Mouse (Mus musculus) neural tube, embryonic 15.5 days (tissue): ENCODE data around the gene Prss35. TPM values are rescaled to one million over a fixed set of nuclear protein-coding genes. Genes with fewer than 3 reads are reported as not detected.
A peak's percentile ranks its signal among the peaks of the same experiment; 100 is the strongest.

ENCODE experiments used
- ATAC-seq: fragments of 200-750 bp; cut with Nextera tagmentation; 2 replicates; pipeline ENCODE4 v1.8.0; 2017; ENCODE audit warnings: mild to moderate bottlenecking, moderate TSS enrichment, moderate library complexity; ENCODE audit not compliant: low FRiP score
- H3K27ac ChIP-seq: fragments of 300-500 bp; sonication (generic); replicated peaks from 2 replicates; pipeline ENCODE4 v1.5.1; 2015; ENCODE audit warnings: mild to moderate bottlenecking, inconsistent platforms
- H3K27me3 ChIP-seq: fragments of 300-500 bp; sonication (generic); replicated peaks from 2 replicates; pipeline ENCODE4 v1.6.1; 2015; ENCODE audit warnings: inconsistent platforms
- H3K36me3 ChIP-seq: fragments of 300-500 bp; sonication (generic); 2 replicates; pipeline ENCODE4 v1.6.1; 2015; ENCODE audit warnings: inconsistent platforms
- H3K4me1 ChIP-seq: fragments of 300-500 bp; sonication (generic); 2 replicates; pipeline ENCODE4 v1.6.1; 2015; ENCODE audit warnings: inconsistent platforms
- H3K4me2 ChIP-seq: fragments of 300-500 bp; sonication (generic); 2 replicates; pipeline ENCODE4 v1.6.1; 2015; ENCODE audit warnings: inconsistent platforms, mild to moderate bottlenecking, moderate library complexity
- H3K4me3 ChIP-seq: fragments of 300-500 bp; sonication (generic); replicated peaks from 2 replicates; pipeline ENCODE4 v1.5.1; 2015; ENCODE audit warnings: mild to moderate bottlenecking, inconsistent platforms
- H3K9ac ChIP-seq: fragments of 300-500 bp; sonication (generic); replicated peaks from 2 replicates; pipeline ENCODE4 v1.6.1; 2015; ENCODE audit warnings: mild to moderate bottlenecking, inconsistent platforms
- H3K9me3 ChIP-seq: fragments of 300-500 bp; sonication (generic); replicated peaks from 2 replicates; pipeline ENCODE4 v1.6.1; 2016; ENCODE audit warnings: inconsistent platforms
- WGBS: fragments of 180-500 bp; shearing (Covaris S2); methylation state at CpG from one replicate; pipeline ENCODE4 v1.1.7; 2015; ENCODE audit warnings: mixed read lengths; 5-methylcytosine and 5-hydroxymethylcytosine counted together
- polyA plus RNA-seq: library from polyadenylated mRNA; unstranded; fragments of >200 nt; fragmentation: Nextera tagmentation; extraction: Ambion mirVana; gene quantifications from 2 replicates; pipeline ENCODE4 v1.2.1, GENCODE M21; 2015

Prss35 gene
- polyA plus RNA-seq, result 11.0 and 12.4 TPM in 2 replicates

GRCm38 (mm10) chr9:86742959-86743911, at the start of gene Prss35:
Gene Prss35 (plus strand): TSS chr9:86743649.
- Histone ChIP-seq H3K27me3 (no peaks in the 10 kb centered on the region), H3K9me3 (no peaks in the 10 kb centered on the region), H3K9ac (peak within 1 kb of the TSS; percentile 51), H3K27ac (no peak within 1 kb of the TSS), H3K4me2 (peak within 1 kb of the TSS; percentile 79), H3K4me3 (peak within 1 kb of the TSS; percentile 41), H3K4me1 (peaks cover 11% of the 10 kb centered on the region), H3K36me3 (no peaks in the 10 kb centered on the region)
- 2% methylated on average over 19 of the region's 19 CpGs for WGBS
- peak; percentile 88 for ATAC-seq

- Histone ChIP-seq H3K27ac (no peak overlapping the region), H3K4me3 (no peak overlapping the region), H3K9me3 (no peaks in the 10 kb centered on the region), H3K36me3 (no peaks in the 10 kb centered on the region), H3K27me3 (no peaks in the 10 kb centered on the region), H3K4me1 (peaks cover 5% of the 10 kb centered on the region; the same call in 1 of the 2 replicates), H3K4me2 (no peak overlapping the region), H3K9ac (no peak overlapping the region)
- WGBS, result 92% methylated on average over 6 of the region's 6 CpGs
- ATAC-seq, result no peak
Observed at GRCm38 (mm10) chr9:86693935-86694334, 49.5 kb upstream of the Prss35 start.

- H3K4me2 ChIP-seq, result peak overlapping the region; percentile 80
- 90% methylated on average over 7 of the region's 7 CpGs for WGBS
- H3K27me3 ChIP-seq, result no peaks in the 10 kb centered on the region
- peaks cover 5% of the 10 kb centered on the region; the same call in 1 of the 2 replicates for H3K4me1 ChIP-seq
- H3K27ac ChIP-seq, result no peak overlapping the region
- H3K9ac ChIP-seq, result no peak overlapping the region
- no peaks in the 10 kb centered on the region for H3K9me3 ChIP-seq
- H3K4me3 ChIP-seq, result peak overlapping the region; percentile 80; the same call in 1 of the 2 replicates
- ATAC-seq, result no peak
- no peaks in the 10 kb centered on the region for H3K36me3 ChIP-seq
Observed at GRCm38 (mm10) chr9:86694644-86695043, 48.8 kb upstream of the Prss35 start.

GRCm38 (mm10) chr9:86695199-86695817, 48.1 kb upstream of the Prss35 start:
- no peaks in the 10 kb centered on the region for H3K9me3 ChIP-seq
- no peaks in the 10 kb centered on the region for H3K27me3 ChIP-seq
- peak overlapping the region; percentile 80 for H3K4me2 ChIP-seq
- H3K36me3 ChIP-seq, result no peaks in the 10 kb centered on the region
- WGBS, result under 1% methylated on average over 52 of the region's 56 CpGs
- H3K4me1 ChIP-seq, result peaks cover 5% of the 10 kb centered on the region; the same call in 1 of the 2 replicates
- peak overlapping the region; percentile 85 for H3K9ac ChIP-seq
- peak overlapping the region; percentile 80 for H3K4me3 ChIP-seq
- peak; percentile 75 for ATAC-seq
- peak overlapping the region; percentile 77 for H3K27ac ChIP-seq

- Histone ChIP-seq H3K9ac (peak within 1 kb of the TSS; percentile 85), H3K4me1 (peaks cover 5% of the 10 kb centered on the region; the same call in 1 of the 2 replicates), H3K9me3 (no peaks in the 10 kb centered on the region), H3K36me3 (no peaks in the 10 kb centered on the region), H3K4me2 (peak within 1 kb of the TSS; percentile 80), H3K27ac (peak within 1 kb of the TSS; percentile 77), H3K4me3 (peak within 1 kb of the TSS; percentile 80), H3K27me3 (no peaks in the 10 kb centered on the region)
- WGBS, result 4% methylated on average over 12 of the region's 46 CpGs
- peak; percentile 86 for ATAC-seq
Observed at GRCm38 (mm10) chr9:86695818-86696261, 47.6 kb upstream of the Prss35 start, which contains the start of gene Me1. Gene Me1 (minus strand): TSS chr9:86695953.

- Histone ChIP-seq H3K27me3 (no peaks in the 10 kb centered on the region), H3K36me3 (no peaks in the 10 kb centered on the region), H3K9me3 (no peaks in the 10 kb centered on the region), H3K9ac (no peak overlapping the region), H3K4me1 (no peaks in the 10 kb centered on the region), H3K4me2 (no peak overlapping the region), H3K27ac (no peak overlapping the region), H3K4me3 (no peak overlapping the region)
- no peak for ATAC-seq
- 47% methylated on average over 5 of the region's 5 CpGs for WGBS
Observed at GRCm38 (mm10) chr9:86701264-86701663, 42.2 kb upstream of the Prss35 start.

GRCm38 (mm10) chr9:86701844-86702243, 41.6 kb upstream of the Prss35 start:
- 25% methylated on average over 2 of the region's 2 CpGs for WGBS
- no peak for ATAC-seq

GRCm38 (mm10) chr9:86707431-86707830, 36.0 kb upstream of the Prss35 start:
- WGBS, result 73% methylated on average over 1 of the region's 1 CpGs
- ATAC-seq, result no peak
- H3K27me3 ChIP-seq, result no peaks in the 10 kb centered on the region
- H3K4me3 ChIP-seq, result no peak overlapping the region
- no peak overlapping the region for H3K9ac ChIP-seq
- H3K27ac ChIP-seq, result no peak overlapping the region
- no peaks in the 10 kb centered on the region for H3K36me3 ChIP-seq
- no peaks in the 10 kb centered on the region for H3K9me3 ChIP-seq
- H3K4me2 ChIP-seq, result no peak overlapping the region
- no peaks in the 10 kb centered on the region for H3K4me1 ChIP-seq

More at GRCm38 (mm10) chr9:86701844-86702243, 41.6 kb upstream of the Prss35 start:
- Histone ChIP-seq H3K4me3 (no peak overlapping the region), H3K36me3 (no peaks in the 10 kb centered on the region), H3K4me1 (no peaks in the 10 kb centered on the region), H3K9me3 (no peaks in the 10 kb centered on the region), H3K4me2 (no peak overlapping the region), H3K9ac (no peak overlapping the region), H3K27ac (no peak overlapping the region), H3K27me3 (no peaks in the 10 kb centered on the region)

- H3K9me3 ChIP-seq, result no peaks in the 10 kb centered on the region
- H3K27me3 ChIP-seq, result no peaks in the 10 kb centered on the region
- H3K9ac ChIP-seq, result no peak overlapping the region
- WGBS, result 73% methylated on average over 6 of the region's 6 CpGs
- no peaks in the 10 kb centered on the region for H3K36me3 ChIP-seq
- no peaks in the 10 kb centered on the region for H3K4me1 ChIP-seq
- ATAC-seq, result no peak
- H3K4me2 ChIP-seq, result no peak overlapping the region
- no peak overlapping the region for H3K27ac ChIP-seq
- H3K4me3 ChIP-seq, result no peak overlapping the region
Observed at GRCm38 (mm10) chr9:86708921-86709320, 34.5 kb upstream of the Prss35 start.

GRCm38 (mm10) chr9:86710091-86710634, 33.3 kb upstream of the Prss35 start:
- Histone ChIP-seq H3K4me1 (no peaks in the 10 kb centered on the region), H3K27ac (no peak overlapping the region), H3K4me2 (no peak overlapping the region), H3K36me3 (no peaks in the 10 kb centered on the region), H3K4me3 (no peak overlapping the region), H3K9ac (no peak overlapping the region), H3K9me3 (no peaks in the 10 kb centered on the region), H3K27me3 (no peaks in the 10 kb centered on the region)
- no peak for ATAC-seq
- WGBS, result 87% methylated on average over 2 of the region's 2 CpGs

GRCm38 (mm10) chr9:86712648-86713047, 30.8 kb upstream of the Prss35 start:
- Histone ChIP-seq H3K4me1 (no peaks in the 10 kb centered on the region), H3K4me2 (no peak overlapping the region), H3K9ac (no peak overlapping the region), H3K9me3 (no peaks in the 10 kb centered on the region), H3K36me3 (no peaks in the 10 kb centered on the region), H3K4me3 (no peak overlapping the region), H3K27ac (no peak overlapping the region), H3K27me3 (no peaks in the 10 kb centered on the region)
- WGBS, result 67% methylated on average over 2 of the region's 2 CpGs
- ATAC-seq, result no peak
